Mouse (Mus musculus) spleen, postnatal 14 days (tissue): ENCODE data around the gene Cttn.
A peak's percentile ranks its signal among the peaks of the same experiment; 100 is the strongest.

Source experiments
- DNase-seq, 2 experiments: peaks; one replicate each; pipeline ENCODE4 v3.0.0; 2021 to 2022; ENCODE audit warnings: low spot score in 2 of 2

Gene Cttn

DNA sequence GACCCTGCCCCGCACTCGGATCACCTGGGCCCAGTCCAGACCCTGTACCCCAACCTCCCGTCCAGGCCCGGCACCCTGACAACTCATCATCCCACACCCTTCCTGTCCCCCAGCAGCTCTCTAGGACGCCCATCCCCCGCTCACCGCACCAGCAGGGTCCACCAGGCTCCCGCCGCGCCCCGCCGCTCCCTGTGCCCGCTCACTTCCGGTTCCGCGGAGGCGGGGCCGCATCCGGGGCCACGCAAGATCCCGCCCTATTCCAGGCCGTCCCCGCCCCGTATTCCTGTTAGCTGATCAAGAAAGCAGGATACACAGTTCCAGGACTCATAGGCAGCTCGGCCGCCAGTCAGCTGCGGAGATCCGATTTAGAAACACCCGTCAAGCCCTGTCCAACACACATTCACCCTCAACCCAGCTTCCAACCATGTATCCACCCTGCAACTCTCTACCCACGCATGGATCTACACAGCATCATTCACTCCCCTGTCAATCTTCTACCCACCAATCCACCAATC, at the start of gene Cttn:
TSS of gene Cttn (minus strand) at position 465 of the 515 bp plus-strand sequence.
- peak; percentile 34 to 41 for DNase-seq

DNA sequence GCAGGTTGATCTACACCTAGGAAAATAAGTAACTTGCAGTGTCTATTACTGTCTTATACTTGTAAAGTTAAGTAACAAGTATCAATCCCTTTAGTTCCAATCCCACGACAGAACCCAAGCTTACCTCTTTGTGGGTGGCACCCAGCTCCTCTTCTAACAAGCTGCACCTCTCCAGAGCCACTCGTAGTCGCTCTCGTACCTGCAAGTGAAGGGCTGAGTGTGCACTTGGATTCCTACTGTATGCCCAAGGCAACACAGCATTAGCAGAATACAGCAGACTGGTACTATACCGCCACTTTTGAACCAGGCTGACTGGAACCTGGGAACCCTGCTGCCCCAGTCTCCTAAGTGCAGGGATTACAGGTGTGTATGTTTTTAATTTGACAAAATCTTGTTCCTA, 49.0 kb upstream of the Cttn start:
- no peak for DNase-seq

DNA sequence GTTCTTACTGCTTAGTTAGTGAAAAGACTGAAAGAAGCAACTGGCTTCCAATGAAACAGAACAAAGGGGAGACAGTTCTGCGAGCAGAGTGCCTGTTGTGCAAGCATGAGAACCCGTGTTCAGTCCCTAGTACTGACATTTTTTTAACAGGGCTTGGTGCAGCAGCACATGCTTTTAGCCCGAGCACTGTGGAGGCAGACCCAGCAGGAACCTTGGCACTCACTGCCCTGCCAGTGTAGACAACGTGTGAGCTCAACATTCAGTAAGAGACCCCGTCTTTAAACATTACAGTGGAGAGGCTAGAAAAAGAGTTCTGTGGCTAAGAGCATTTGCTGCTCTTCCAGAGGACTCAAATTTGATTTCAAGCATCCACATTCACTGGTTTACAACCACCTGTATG, 45.9 kb upstream of the Cttn start:
- no peak for DNase-seq

DNA sequence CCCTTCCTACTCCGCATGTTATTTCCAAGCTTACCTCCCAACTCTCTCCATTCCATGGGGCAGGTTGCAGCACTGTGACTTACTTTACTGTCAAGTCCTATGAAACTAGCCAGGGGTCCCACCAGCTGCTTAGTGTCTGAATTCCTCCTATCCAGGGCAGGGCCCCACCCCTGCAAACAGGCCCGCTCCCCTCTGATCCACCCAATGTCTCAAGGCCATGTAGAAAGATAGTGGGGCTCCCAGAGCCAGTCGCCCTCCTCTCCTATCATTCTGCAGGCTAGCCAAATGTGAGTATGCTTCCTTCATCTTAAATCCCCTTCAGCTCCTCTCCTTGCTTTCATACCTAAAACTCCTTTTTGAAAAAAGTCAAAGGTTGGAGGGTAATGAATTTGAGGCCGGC, 38.3 kb upstream of the Cttn start:
- DNase-seq: no peak

DNA sequence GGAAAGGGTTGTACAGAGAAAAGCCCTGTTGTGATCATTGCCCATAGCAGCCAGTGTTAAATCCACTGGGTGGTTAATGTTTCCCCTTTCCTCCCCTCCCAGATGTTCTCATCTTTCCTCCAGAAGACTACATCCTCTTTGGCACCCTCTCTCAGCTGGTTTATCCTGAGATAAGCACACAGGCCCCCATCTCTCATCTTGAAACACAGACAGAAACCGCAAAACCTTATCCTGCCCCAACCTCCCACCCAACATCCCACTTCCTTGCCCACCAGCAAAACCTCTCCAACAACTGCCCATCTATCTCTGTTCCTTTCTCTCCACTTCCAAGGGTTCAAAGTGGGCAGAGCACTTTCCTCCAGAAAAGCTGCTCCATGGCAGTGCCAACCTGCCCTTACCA, 36.0 kb upstream of the Cttn start:
- DNase-seq: no peak

DNA sequence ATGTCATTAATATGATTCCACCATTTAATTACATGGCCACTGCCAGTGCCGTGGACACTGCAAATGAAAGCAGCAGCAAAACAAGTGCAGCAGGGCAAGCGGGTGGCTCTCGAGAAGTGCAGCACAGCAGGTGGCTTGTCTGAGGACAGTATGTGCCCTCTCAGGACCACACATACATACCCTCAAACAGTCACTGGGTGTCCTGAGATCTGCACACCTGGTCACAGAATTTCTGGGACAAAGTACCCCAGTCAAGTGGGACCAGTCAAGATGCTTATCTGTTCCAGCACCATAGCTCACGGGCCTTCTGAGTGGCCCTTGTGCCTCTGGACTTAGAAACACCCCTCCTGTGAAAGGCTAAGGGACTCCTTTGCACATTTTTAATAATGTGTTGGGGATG, 33.1 kb upstream of the Cttn start:
- DNase-seq: no peak

DNA sequence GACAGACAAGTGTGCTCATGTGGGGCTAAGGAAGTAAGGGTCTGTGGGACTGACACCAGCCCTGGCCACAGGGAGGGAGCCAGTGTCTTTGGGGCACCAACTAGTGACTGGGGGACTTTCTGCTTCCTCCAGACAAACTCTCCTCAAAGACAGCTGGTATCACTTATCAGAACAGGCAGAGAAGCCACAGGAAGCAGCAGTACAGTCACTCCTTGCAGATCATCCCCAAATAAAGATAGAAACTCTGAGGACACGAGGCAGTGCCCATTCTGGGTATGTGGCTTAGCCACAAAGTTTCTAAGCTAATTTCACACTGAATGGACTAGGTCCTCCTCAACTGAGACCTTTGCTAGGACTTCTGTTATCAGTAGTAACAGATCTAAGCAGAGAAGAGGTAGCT, 22.1 kb upstream of the Cttn start:
- no peak for DNase-seq

DNA sequence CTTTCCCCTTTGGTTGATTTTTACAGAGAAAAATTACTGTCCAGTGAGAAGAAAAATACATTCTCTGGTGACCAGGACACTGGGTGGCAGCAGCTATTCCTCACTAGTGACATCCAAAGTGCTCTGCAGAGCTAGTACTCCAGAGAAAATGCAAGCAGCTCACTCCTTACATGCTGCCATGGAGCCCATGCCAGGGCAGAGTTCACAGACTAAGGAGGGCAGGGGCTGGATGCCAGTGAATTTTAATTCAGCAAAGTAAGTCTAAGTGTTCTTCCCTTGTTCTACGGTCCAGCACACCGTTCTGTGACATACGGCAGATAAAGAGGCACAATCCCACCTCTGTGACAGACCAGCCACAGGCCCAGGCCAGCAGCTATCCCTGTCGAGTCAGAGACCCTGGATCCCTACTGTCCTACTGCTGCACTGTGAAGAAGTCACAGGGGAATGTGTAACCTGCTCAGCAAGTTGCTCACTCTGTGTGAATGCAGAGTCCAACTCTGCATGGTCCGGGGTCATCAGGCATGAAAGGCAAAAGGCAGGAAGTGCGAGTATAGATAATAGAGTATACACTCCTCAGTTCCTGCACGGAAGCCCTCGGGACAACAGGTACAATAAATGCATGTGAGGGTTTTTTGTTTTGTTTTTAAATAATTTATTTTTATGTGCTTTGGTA, 19.5 kb upstream of the Cttn start:
- no peak for DNase-seq

DNA sequence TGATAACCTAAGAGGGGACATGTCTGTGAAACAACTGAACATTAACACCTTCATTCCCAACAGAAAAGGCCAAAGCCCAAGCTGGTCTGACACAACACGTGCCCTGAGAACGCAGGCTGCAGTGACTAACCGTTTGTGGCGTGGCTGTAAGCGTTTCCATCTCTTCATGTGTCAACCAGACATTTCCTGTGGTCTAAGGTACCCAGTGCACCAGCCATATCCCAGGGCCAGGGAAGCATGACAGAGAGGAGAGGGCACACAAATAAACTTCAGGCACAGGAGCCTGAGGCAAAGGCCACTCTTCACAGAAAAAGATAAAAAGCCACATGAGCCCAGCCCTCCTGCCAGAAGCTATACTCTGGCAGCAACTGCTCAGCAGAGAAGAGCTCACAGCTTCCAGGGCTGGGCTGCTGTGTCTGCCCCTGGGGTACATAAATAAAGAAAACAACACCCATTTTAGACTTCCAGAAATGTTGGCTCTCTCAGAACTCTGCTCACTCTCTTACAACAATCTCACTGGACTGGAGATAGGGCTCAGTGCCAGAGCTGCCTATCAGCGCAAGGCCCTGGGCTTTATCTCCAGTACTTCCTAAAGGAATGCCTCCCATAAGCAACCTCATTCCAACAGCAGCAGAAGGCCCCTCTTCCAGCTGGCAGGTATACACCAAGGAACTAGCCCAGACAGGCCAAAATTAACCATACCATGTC, 18.4 kb upstream of the Cttn start:
- DNase-seq: no peak

DNA sequence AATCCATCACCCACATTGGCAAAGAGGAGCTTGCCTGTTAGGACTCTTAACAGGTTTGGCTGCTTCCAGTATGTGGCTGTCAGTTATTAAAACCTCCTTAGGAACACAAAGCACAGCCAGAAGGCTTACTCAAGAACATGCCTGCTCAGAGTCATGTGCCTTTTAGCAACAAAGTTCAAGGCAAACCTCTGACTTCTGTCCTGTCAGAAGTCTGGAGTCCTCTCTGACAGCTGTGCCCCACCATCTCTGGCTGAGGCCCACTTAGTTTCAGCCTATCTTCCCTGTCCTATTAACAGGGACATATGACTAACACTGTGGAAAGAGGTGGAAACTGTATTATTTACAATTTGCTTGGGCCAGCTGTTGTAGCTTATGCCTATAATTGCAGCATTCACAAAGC, 9.5 kb upstream of the Cttn start:
- DNase-seq: no peak

DNA sequence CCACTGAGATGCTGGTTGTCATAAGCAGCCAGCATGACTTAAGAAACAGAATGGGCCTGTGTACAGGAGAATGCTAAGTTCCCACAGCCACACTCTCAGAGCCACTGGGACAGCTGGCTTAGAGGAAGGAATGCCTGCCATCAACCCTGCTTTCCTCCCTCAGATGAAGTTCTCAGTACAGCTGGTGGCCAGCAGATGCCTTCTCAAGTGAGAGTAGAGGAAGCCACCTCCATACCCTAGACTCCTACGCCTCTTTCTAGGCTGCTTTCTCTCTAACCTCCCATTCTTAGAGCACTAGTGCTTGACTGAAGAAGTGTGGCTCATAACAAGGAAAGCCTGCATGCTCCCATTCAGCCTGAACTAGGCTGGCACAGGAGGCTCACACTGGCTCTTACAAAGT, 8.8 kb upstream of the Cttn start:
- no peak for DNase-seq

DNA sequence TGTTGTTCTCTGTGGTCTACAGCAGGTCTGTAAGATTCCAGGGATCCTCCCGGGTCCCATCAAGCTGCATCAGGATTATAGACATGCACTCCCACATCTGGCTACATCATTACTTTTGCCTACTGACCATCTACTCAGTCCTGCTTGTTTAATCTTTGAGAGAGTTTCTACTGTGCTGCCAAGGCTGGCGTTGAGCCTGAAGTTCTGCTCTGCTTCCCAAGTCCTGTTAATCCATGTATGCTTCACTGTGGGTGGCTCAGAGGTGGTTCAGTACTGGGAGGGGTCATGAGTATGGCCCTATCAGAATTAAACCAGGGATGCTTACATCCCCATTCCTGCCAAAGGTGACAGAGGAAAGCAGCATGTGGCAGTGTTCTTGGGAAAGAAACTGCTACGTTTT, 4.9 kb upstream of the Cttn start:
- no peak for DNase-seq

DNA sequence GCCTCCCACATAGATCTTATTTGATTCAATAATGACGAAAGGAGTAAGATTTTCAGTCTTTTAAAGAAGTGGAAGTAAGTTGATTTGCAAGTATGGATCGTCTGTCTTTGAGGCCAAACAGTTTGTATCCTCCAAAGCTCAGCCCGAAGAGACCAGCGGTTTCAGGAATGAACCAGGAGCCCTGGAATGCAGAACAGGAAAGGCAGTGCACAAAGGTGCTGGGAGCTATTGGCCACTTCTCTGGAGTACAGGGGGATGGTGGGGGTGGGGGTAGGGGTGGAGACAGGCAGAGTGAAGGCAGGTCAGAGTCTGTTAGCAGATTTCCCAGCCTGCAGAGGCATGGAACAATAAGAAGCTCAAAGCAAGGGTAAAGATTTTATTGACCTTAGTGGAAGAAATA, 2.7 kb upstream of the Cttn start:
- DNase-seq: no peak

DNA sequence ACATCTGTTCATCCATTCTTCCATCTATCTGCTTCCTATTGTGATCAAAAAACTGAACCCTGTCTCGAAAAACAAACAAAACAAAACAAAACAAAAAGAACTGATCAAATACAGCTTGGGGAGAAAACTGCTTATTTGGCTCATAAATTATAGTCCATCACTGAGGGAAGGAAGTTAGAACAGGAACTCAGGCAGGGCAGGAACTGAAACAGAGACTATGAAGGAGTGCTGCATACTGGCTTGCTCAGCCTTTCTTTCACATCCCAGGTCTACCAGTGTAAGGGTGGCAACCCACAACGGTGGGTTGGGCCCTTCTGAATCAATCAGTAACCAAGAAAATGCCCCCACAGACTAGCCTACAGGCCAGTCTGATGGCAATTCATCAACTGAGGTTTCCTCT, 294 bp upstream of the Cttn start:
- no peak for DNase-seq

DNA sequence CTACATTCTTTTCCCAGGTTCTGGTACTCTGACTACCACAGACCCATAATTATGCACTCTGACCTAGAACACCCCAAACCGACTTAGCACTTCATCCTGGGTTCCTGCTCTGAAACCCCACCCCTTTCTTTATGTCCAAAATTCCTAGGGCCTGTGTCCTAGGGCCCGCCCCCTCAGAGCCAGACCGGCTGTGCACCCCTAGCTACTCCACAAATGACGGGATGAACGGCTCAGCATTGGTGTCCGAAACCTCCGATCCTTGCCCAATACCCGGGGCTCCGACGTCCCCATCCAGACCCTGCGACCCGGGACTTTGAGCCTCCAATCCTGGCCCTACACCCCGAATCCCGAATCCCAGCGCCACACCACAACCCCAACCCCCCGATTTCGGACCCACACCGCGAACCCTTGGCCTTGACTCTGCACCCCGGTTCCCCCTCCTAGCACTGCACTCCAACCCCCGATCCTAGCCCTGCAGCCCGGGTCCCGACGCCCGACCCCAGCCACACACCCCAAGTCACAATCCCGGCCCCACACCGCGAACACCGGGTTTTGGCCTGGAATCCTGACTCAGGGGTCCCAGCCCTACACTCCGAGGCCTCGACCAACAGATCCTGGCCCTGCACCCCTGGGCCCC, 783 bp downstream of the Cttn start:
- no peak for DNase-seq

DNA sequence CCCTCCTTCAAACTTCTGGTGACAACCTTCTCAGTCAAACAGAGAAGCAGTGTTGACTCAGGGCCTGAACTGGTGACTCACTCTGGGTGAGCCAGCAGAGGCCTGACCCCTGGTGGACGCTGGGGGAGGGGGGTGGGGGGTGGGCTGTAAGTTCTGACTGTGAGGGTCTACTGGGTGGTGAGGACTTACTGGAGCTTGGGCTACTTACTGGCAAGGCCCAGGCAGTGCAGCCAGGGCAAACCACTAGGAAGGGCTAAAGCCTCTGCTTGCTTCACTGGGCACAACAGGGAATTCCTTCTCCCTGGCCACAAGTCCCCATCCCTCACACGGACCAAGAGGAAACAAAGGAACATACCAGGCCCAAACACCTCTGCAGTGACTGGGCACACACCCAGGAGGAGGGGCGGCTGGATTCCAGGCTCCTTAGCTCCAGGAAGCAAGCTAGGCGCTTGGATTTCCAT, 1.6 kb downstream of the Cttn start:
- DNase-seq: no peak

DNA sequence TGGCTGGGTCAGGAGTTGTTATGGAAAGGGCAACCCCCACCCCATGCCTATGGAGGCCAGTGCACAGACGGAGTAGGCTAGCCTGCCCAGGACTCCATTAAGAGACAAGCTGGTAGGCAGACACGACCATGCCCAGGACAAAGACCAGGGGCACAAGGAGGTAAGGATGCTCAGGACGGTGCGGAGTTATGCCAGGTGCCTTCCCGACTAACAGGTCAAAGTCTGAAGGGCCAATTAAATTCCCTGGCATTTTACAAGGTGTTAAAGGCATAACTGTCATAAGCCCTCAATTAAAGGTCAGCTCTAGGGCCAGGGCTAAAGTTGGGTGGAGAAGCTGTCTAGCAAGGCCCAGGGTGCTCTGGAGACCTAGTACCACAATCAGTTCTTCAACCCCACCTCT, 2.1 kb downstream of the Cttn start:
- DNase-seq: no peak

DNA sequence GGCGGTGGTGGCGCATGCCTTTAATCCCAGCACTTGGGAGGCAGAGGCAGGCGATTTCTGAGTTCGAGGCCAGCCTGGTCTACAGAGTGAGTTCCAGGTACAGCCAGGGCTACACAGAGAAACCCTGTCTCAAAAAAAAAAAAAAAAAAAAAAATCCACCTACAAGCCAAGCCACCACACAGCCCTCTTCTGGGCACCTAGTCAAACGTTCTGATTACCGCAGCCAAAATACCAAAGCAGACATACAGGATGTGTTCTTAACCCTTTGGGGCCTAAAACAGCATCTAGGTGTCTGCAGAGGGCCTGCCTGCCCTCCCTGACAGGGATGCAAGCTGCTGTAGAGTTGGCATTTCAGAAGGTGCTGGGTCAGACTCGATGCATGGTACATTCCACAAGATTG, 8.2 kb downstream of the Cttn start:
- DNase-seq: no peak

DNA sequence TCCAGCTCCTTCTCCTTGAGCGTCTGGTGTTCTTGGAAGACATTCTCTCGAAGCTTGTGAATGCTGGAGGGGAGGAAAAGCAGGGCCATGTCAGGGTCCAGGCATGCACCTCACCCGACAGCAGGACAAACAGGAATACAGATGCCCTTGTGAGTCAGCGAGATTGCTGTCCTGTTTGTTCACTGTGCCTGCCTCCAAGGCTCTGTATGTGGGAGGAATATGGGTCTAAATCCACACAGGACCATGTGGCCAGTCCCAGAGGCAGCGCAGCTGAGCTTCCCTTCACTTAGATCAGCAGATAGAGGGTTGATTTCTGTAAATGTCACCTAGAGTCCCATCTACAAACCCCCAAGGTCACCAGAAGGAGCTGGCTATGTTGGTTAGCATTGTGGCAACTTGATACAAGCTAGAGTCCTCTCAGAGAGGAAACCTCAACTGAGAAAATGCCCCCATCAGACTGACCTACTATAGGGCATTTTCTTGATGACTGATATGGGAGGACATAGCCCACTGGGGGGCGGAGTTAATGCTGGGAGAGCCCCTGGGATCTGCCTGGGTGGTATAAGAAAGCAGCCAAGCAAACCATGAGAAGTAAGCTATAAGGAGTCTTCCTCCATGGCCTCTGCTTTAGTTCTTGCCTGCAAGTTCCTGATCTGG, 9.4 kb downstream of the Cttn start:
- no peak for DNase-seq

DNA sequence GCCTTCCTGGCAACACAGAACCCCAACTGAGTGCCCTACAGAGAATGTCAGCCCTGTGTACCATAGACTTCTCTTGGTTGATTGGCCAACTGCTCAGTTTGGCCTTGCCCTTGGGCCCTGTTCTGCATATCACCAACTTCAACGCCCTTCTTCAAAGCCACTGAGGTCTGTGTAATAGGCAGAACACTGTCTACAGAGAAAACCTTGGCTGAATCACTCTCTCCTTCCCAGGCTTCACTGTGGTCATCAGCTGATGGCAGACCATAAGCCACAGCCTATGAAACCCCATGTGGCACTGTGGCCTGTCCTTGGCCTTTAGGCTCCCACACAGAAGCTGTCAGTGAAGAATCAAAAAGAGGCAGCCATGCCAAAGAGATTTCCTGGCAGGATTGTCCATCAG, 11.9 kb downstream of the Cttn start:
- DNase-seq: no peak

DNA sequence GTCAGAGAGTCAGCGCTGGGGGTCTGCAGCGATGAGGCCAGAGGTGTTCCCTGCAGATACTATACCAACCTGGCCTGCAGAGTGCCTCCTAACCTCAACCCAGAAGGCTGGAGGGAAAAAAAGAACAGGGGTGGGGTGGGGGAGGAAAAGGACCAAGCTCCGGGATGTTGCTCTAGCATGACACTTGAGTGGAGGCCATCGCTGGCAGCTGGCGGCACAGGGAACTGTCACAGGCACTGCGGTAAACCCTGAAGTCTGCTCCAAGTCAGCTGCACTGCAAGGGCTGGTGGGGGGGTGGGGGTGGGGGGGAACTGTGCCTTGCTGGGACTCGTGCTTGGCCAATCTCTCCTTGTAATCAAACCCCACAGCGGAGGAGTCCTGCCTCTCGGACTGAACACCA, 20.1 kb downstream of the Cttn start:
- DNase-seq: no peak
